Mouse (Mus musculus) C2C12 (cell line): ENCODE data around the gene Rsad1. TPM values are rescaled to one million over a fixed set of nuclear protein-coding genes. Genes with fewer than 3 reads are reported as not detected.

Experiments
- H3K27me3 ChIP-seq: one replicate; pipeline ENCODE4 v1.6.1; 2011; ENCODE audit not compliant: control insufficient read depth, insufficient read depth, insufficient read length
- H3K36me3 ChIP-seq: one replicate; pipeline ENCODE4 v1.6.1; 2011; ENCODE audit not compliant: control insufficient read depth, insufficient read depth
- H3K4me3 ChIP-seq: one replicate; pipeline ENCODE4 v1.5.1; 2011; ENCODE audit warnings: mild to moderate bottlenecking, control low read depth; ENCODE audit not compliant: poor library complexity, insufficient read depth, severe bottlenecking
- H3K79me2 ChIP-seq: one replicate; pipeline ENCODE4 v1.6.1; 2011; ENCODE audit not compliant: control insufficient read depth, insufficient read depth
- H3K79me3 ChIP-seq: one replicate; pipeline ENCODE4 v1.6.1; 2011; ENCODE audit warnings: low read depth, control low read depth
- H3ac ChIP-seq: one replicate; pipeline ENCODE3; 2011; ENCODE audit warnings: low read depth; ENCODE audit not compliant: control insufficient read depth, insufficient read length
- CEBPB ChIP-seq: IDR thresholded peaks from one replicate; pipeline ENCODE4 v1.6.1; 2011; ENCODE audit warnings: low read depth, mild to moderate bottlenecking, control low read depth, moderate library complexity
- CTCF ChIP-seq: IDR thresholded peaks from one replicate; pipeline ENCODE4 v1.5.1; 2011; ENCODE audit not compliant: control insufficient read depth, insufficient read depth, insufficient read length
- FOSL1 ChIP-seq: IDR thresholded peaks from one replicate; pipeline ENCODE4 v1.8.0; 2011; ENCODE audit warnings: mild to moderate bottlenecking, low read length; ENCODE audit not compliant: poor library complexity, insufficient read depth, severe bottlenecking
- MAX ChIP-seq: IDR thresholded peaks from one replicate; pipeline ENCODE4 v1.6.1; 2011; ENCODE audit warnings: mild to moderate bottlenecking, control low read depth
- MYOD1 ChIP-seq: IDR thresholded peaks from one replicate; pipeline ENCODE4 v1.6.1; 2011; ENCODE audit warnings: low read depth; ENCODE audit not compliant: control insufficient read depth, insufficient read length
- MYOG ChIP-seq: IDR thresholded peaks from one replicate; pipeline ENCODE4 v1.6.1; 2011; ENCODE audit not compliant: control insufficient read depth, insufficient read length; ENCODE audit errors: extremely low read depth
- USF1 ChIP-seq: IDR thresholded peaks from one replicate; pipeline ENCODE4 v1.6.1; 2011; ENCODE audit warnings: low read depth, mild to moderate bottlenecking, control low read depth, moderate library complexity
- polyA plus RNA-seq: library from polyadenylated mRNA; unstranded; fragments of >200 nt; fragmentation: generic; extraction: Trizol; gene quantifications from one replicate; pipeline ENCODE4 v1.2.1, GENCODE M21; 2012; ENCODE audit warnings: missing spikeins

Rsad1 gene
- polyA plus RNA-seq, 1 experiment: 3.2 TPM

DNA sequence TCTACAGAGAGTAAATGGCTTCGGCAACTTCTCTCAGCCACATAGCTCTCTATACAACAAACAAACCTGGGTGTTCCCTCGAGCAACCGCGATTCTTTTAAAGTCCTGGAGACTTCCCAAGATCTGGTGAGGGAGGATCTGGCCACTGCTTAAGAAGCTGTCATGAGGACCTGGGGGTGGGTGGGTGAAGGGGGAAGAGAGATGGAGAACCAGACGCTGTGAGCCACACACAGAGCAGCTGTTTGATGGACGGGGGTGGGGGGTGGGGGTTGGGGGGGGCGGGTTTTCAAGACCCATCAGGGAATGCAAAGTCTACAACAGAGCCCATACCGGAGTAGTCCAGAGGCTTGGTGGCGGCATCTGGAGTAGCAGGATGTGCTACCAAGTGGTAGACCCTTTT lies 35.6 kb downstream of the Rsad1 start:
- Histone ChIP-seq H3K4me3 (no peak overlapping the region), H3K27me3 (peaks cover 13% of the 10 kb centered on the region), H3K36me3 (no peaks in the 10 kb centered on the region), H3K79me2 (no peaks in the 10 kb centered on the region), H3ac (no peak overlapping the region), H3K79me3 (no peaks in the 10 kb centered on the region)
- TF ChIP-seq FOSL1 (no peak), CTCF (no peak), MAX (no peak), MYOG (no peak), CEBPB (no peak), USF1 (no peak), MYOD1 (no peak)

DNA sequence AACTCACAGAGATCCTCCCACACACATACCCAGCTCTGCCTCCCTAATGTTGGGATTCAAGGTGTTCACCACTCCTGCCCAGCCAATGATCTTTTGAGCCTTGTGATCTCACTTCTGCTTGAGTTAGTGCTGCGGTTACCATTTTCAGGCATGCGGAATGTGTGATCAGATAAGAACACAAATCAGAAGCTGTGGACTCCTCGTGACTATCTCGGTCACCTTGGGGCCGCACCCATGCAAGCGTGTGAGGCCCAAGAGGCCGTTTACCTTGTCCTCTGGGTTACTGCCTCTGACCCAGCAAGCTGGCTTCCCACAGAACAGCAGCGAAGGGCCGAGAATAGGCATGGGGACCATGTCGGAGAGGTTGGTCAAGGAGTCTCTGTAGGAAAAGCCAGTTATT lies 40.1 kb downstream of the Rsad1 start:
- Histone ChIP-seq H3K27me3 (peaks cover 38% of the 10 kb centered on the region), H3K4me3 (no peak overlapping the region), H3ac (no peak overlapping the region), H3K36me3 (no peaks in the 10 kb centered on the region), H3K79me3 (no peaks in the 10 kb centered on the region), H3K79me2 (no peaks in the 10 kb centered on the region)
- no peak for TF ChIP-seq MYOD1
- no peak for TF ChIP-seq MYOG
- no peak for TF ChIP-seq FOSL1
- no peak for TF ChIP-seq MAX
- TF ChIP-seq CTCF: no peak
- TF ChIP-seq CEBPB: no peak
- no peak for TF ChIP-seq USF1

DNA sequence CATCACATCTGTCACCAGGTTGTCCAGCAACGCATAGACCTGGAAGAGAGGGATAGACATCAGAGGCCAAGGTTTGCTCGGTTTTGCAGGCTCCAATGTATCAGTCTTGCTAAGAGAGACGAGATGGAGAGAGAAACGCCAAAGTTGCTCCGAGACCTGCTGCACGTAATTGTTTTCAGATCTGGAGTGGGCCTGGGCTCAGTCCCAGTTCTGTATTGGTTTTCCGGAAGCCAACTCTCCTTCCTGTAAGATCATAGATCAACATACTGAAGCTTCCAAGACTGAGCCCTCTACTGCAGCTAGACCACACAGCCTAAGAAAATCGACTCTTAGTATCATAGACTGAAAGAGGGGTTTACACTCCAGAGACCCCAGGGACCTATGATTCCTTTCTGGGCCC lies 47.6 kb downstream of the Rsad1 start:
- no peak overlapping the region for H3ac ChIP-seq
- H3K36me3 ChIP-seq: no peaks in the 10 kb centered on the region
- H3K79me3 ChIP-seq: no peaks in the 10 kb centered on the region
- no peak for TF ChIP-seq FOSL1
- H3K79me2 ChIP-seq: no peaks in the 10 kb centered on the region
- H3K27me3 ChIP-seq: peaks cover 44% of the 10 kb centered on the region
- no peak overlapping the region for H3K4me3 ChIP-seq

DNA sequence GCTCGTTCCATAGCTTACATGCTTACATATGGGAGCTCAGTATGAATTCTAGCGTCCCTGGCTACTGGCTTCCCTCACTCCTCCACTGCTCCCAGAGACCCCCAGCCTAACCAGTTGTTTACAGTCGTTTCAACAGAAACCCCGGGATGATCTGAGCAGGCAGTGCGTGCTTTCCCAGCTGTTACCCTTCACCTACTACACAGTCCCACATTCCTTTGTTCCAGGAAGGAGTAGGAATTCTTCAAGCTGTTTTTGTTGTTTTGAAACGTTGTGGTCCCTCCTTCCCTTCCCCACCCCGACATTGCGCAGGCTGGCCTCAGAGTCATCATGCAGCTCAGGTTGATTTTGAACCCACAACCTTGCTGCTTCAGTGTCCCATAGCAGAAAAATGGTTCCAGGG lies 48.7 kb downstream of the Rsad1 start:
- no peak for TF ChIP-seq CTCF
- TF ChIP-seq MYOG: no peak
- no peak for TF ChIP-seq CEBPB
- no peak for TF ChIP-seq MAX
- TF ChIP-seq MYOD1: no peak
- no peak for TF ChIP-seq USF1
- TF ChIP-seq FOSL1: no peak
- no peak overlapping the region for H3ac ChIP-seq
- H3K79me2 ChIP-seq: no peaks in the 10 kb centered on the region
- H3K79me3 ChIP-seq: no peaks in the 10 kb centered on the region
- no peak overlapping the region for H3K4me3 ChIP-seq
- no peaks in the 10 kb centered on the region for H3K36me3 ChIP-seq
- H3K27me3 ChIP-seq: peaks cover 35% of the 10 kb centered on the region

DNA sequence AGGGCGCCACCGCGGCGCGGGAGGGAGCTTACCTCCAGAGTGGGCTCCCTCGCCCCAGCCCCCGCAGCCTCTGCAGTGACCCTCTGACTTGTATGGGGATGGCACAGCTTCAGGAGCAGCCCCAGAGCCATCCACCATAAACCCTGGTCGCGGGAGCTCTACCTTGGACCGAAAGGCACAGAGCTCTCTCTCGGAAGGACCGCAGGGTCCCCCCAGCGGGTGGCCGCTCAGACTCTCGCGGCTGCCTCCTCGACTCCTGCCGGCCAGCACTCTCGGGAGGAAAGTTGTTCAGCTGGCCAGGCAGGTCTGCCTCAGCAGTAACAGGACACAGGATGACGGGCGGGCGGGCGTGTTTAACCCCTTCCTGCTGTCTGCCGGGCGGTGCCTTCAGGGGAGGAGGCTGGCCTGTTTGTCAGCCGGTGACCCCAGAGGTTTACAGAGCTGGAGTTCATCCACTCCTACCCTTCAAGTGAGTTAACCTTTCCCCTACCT lies 49.3 kb downstream of the Rsad1 start, which contains the start of gene Epn3:
Gene Epn3 (minus strand): TSS at position 314 of the 492 bp plus-strand sequence.
- H3K36me3 ChIP-seq: no peaks in the 10 kb centered on the region
- H3K79me3 ChIP-seq: no peaks in the 10 kb centered on the region
- H3ac ChIP-seq: no peak within 1 kb of the TSS
- TF ChIP-seq MYOG: no peak
- TF ChIP-seq USF1: no peak
- no peak for TF ChIP-seq MAX
- no peak for TF ChIP-seq CEBPB
- TF ChIP-seq FOSL1: no peak
- no peak for TF ChIP-seq MYOD1
- TF ChIP-seq CTCF: no peak
- H3K79me2 ChIP-seq: no peaks in the 10 kb centered on the region
- H3K27me3 ChIP-seq: peaks cover 32% of the 10 kb centered on the region
- H3K4me3 ChIP-seq: no peak within 1 kb of the TSS

DNA sequence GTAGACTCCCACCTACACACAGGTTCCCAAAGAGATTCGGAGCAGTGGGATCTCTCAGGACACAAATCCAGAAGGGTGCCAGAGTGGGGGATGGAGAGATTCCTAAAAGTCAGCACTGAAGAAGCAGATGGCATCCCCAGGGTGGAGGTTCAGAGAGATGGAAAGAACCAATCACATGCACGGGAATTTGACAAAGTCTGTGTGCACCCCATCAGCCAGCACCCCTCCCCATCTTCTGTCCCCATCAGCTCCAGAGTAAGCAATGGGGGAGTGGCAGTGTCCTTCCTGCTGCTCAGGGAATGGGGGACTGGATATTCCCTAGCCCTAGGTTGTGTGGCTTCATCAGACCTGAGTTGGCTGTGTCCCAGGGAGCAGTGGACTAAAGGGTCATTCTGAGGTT lies 50.0 kb downstream of the Rsad1 start:
- no peaks in the 10 kb centered on the region for H3K36me3 ChIP-seq
- no peak overlapping the region for H3K4me3 ChIP-seq
- TF ChIP-seq MAX (no peak), CEBPB (no peak)
- H3K27me3 ChIP-seq: peaks cover 25% of the 10 kb centered on the region
- H3ac ChIP-seq: no peak overlapping the region
- no peaks in the 10 kb centered on the region for H3K79me2 ChIP-seq
- no peaks in the 10 kb centered on the region for H3K79me3 ChIP-seq
